Mouse (Mus musculus) MEL (cell line): ENCODE results near the gene Adipor2. TPM values are rescaled to one million over a fixed set of nuclear protein-coding genes. Genes with fewer than 3 reads are reported as not detected.
A peak's percentile ranks its signal among the peaks of the same experiment; 100 is the strongest.

Experiments
- DNase-seq: peaks from one replicate; pipeline ENCODE4 v3.0.0; 2011; ENCODE audit warnings: low read depth, low spot score
- H3K27ac ChIP-seq: 2 replicates; pipeline ENCODE4 v1.5.1; 2012; ENCODE audit warnings: low read depth, mild to moderate bottlenecking, control low read depth, low read length, moderate library complexity; ENCODE audit not compliant: control insufficient read depth
- H3K27me3 ChIP-seq, 2 experiments: fragments of 150-350 bp in 1 of 2; sonication (generic) in 1 of 2; 2 replicates each; pipeline ENCODE4 v1.6.1; 2012; ENCODE audit warnings: low read length in 2 of 2, mild to moderate bottlenecking in 2 of 2, improper control_type of control experiment in 1 of 2, moderate library complexity in 1 of 2; ENCODE audit not compliant: insufficient read depth in 2 of 2, control insufficient read depth in 1 of 2
- H3K36me3 ChIP-seq, 2 experiments: 2 replicates each; pipeline ENCODE4 v1.6.1; 2012 to 2014; ENCODE audit warnings: low read length in 2 of 2, improper control_type of control experiment in 1 of 2, inconsistent platforms in 1 of 2, mild to moderate bottlenecking in 1 of 2; ENCODE audit not compliant: insufficient read depth in 2 of 2, control insufficient read depth in 1 of 2
- H3K4me1 ChIP-seq, 2 experiments: fragments of 150-350 bp in 1 of 2; sonication (generic) in 1 of 2; 2 replicates each; pipeline ENCODE4 v1.6.1; 2012; ENCODE audit warnings: low read length in 2 of 2, improper control_type of control experiment in 1 of 2, mild to moderate bottlenecking in 1 of 2; ENCODE audit not compliant: insufficient read depth in 2 of 2, control insufficient read depth in 1 of 2
- H3K4me3 ChIP-seq, 2 experiments: fragments of 150-350 bp in 1 of 2; sonication (generic) in 1 of 2; 2 replicates each; pipeline ENCODE4 v1.5.1; 2012; ENCODE audit warnings: low read depth in 2 of 2, low read length in 2 of 2, mild to moderate bottlenecking in 2 of 2, moderate library complexity in 2 of 2, control low read depth in 1 of 2, improper control_type of control experiment in 1 of 2; ENCODE audit not compliant: control insufficient read depth in 1 of 2, insufficient read depth in 1 of 2
- H3K79me2 ChIP-seq: 2 replicates; pipeline ENCODE4 v1.6.1; 2012; ENCODE audit warnings: mild to moderate bottlenecking, low read length, moderate library complexity; ENCODE audit not compliant: control insufficient read depth, poor library complexity, insufficient read depth
- H3K9ac ChIP-seq: 2 replicates; pipeline ENCODE4 v1.6.1; 2012; ENCODE audit warnings: low read depth, mild to moderate bottlenecking, control low read depth, low read length, moderate library complexity; ENCODE audit not compliant: control insufficient read depth, poor library complexity, severe bottlenecking
- H3K9me3 ChIP-seq: fragments of 150-350 bp; sonication (generic); replicated peaks from 2 replicates; pipeline ENCODE4 v1.6.1; 2012; ENCODE audit warnings: mild to moderate bottlenecking, low read length, improper control_type of control experiment, moderate library complexity; ENCODE audit not compliant: insufficient read depth
- BHLHE40 ChIP-seq: IDR thresholded peaks from 2 replicates; pipeline ENCODE4 v1.6.1; 2012; ENCODE audit warnings: low read depth, mild to moderate bottlenecking, inconsistent platforms, low read length, improper control_type of control experiment, borderline replicate concordance
- CHD2 ChIP-seq: IDR thresholded peaks from 2 replicates; pipeline ENCODE4 v1.6.1; 2011; ENCODE audit warnings: low read length, improper control_type of control experiment
- CTCF ChIP-seq, 3 experiments: IDR thresholded peaks in 2 of 3; conservative IDR thresholded peaks in 1 of 3; 2 replicates each; pipeline ENCODE4 v1.5.1; 2011 to 2012; ENCODE audit warnings: low read length in 3 of 3, low read depth in 2 of 3, mild to moderate bottlenecking in 2 of 3, improper control_type of control experiment in 1 of 3, inconsistent platforms in 1 of 3, mixed read lengths in 1 of 3, moderate library complexity in 1 of 3; ENCODE audit not compliant: control insufficient read depth in 1 of 3, insufficient read depth in 1 of 3, poor library complexity in 1 of 3, severe bottlenecking in 1 of 3
- E2F4 ChIP-seq: IDR thresholded peaks from 2 replicates; pipeline ENCODE4 v1.6.1; 2011; ENCODE audit warnings: low read depth, low read length, improper control_type of control experiment, borderline replicate concordance
- EP300 ChIP-seq, 2 experiments: IDR thresholded peaks; 2 replicates each; pipeline ENCODE4 v1.6.1; 2011; ENCODE audit warnings: improper control_type of control experiment in 2 of 2, low read length in 2 of 2, low read depth in 1 of 2, mild to moderate bottlenecking in 1 of 2
- ETS1 ChIP-seq: IDR thresholded peaks from 2 replicates; pipeline ENCODE4 v1.6.1; 2012; ENCODE audit warnings: low read depth, mild to moderate bottlenecking, inconsistent platforms, low read length, improper control_type of control experiment, moderate library complexity
- GABPA ChIP-seq: IDR thresholded peaks from 2 replicates; pipeline ENCODE4 v1.6.1; 2012; ENCODE audit warnings: low read depth, mild to moderate bottlenecking, inconsistent platforms, low read length, improper control_type of control experiment, moderate library complexity
- GATA1 ChIP-seq: IDR thresholded peaks from 2 replicates; pipeline ENCODE4 v1.6.1; 2011; ENCODE audit warnings: low read depth, low read length, improper control_type of control experiment
- MAX ChIP-seq: IDR thresholded peaks from 2 replicates; pipeline ENCODE4 v1.6.1; 2011; ENCODE audit warnings: low read length, improper control_type of control experiment
- MXI1 ChIP-seq: IDR thresholded peaks from 2 replicates; pipeline ENCODE4 v1.6.1; 2011; ENCODE audit warnings: mild to moderate bottlenecking, low read depth, low read length, improper control_type of control experiment
- MYB ChIP-seq: IDR thresholded peaks from 2 replicates; pipeline ENCODE4 v1.6.1; 2011; ENCODE audit warnings: mild to moderate bottlenecking, low read depth, low read length, improper control_type of control experiment
- MYC ChIP-seq: IDR thresholded peaks from 2 replicates; pipeline ENCODE4 v1.6.1; 2011; ENCODE audit warnings: low read depth, mild to moderate bottlenecking, low read length, improper control_type of control experiment, moderate library complexity
- NRF1 ChIP-seq: IDR thresholded peaks from 2 replicates; pipeline ENCODE4 v1.6.1; 2014; ENCODE audit warnings: low read depth, mild to moderate bottlenecking, inconsistent platforms, low read length, improper control_type of control experiment, moderate library complexity; ENCODE audit not compliant: poor library complexity, insufficient read depth, severe bottlenecking
- POLR2A ChIP-seq, 2 experiments: IDR thresholded peaks; 2 replicates each; pipeline ENCODE4 v1.6.1; 2011 to 2012; ENCODE audit warnings: low read length in 2 of 2, mild to moderate bottlenecking in 2 of 2, control low read depth in 1 of 2, improper control_type of control experiment in 1 of 2, low read depth in 1 of 2, moderate library complexity in 1 of 2; ENCODE audit not compliant: control insufficient read depth in 1 of 2, insufficient read depth in 1 of 2, poor library complexity in 1 of 2
- POLR2AphosphoS2 ChIP-seq: IDR thresholded peaks from 2 replicates; pipeline ENCODE4 v1.6.1; 2011; ENCODE audit warnings: low read length, improper control_type of control experiment
- POLR2AphosphoS5 ChIP-seq: IDR thresholded peaks from 2 replicates; pipeline ENCODE4 v1.6.1; 2012; ENCODE audit warnings: low read depth, borderline replicate concordance, mild to moderate bottlenecking, inconsistent platforms, low read length, moderate library complexity, mixed read lengths
- RAD21 ChIP-seq: IDR thresholded peaks from 2 replicates; pipeline ENCODE4 v1.6.1; 2011; ENCODE audit warnings: mild to moderate bottlenecking, low read depth, low read length, improper control_type of control experiment
- RCOR1 ChIP-seq: IDR thresholded peaks from 2 replicates; pipeline ENCODE4 v1.6.1; 2012; ENCODE audit warnings: low read depth, mild to moderate bottlenecking, inconsistent platforms, low read length, improper control_type of control experiment
- SMC3 ChIP-seq: IDR thresholded peaks from 2 replicates; pipeline ENCODE4 v1.6.1; 2011; ENCODE audit warnings: low read depth, low read length, improper control_type of control experiment
- TBP ChIP-seq: IDR thresholded peaks from 2 replicates; pipeline ENCODE4 v1.8.0; 2011; ENCODE audit warnings: low read depth, low read length, improper control_type of control experiment
- USF2 ChIP-seq, 2 experiments: IDR thresholded peaks; 2 replicates each; pipeline ENCODE4 v1.6.1; 2011 to 2012; ENCODE audit warnings: improper control_type of control experiment in 2 of 2, low read length in 2 of 2, borderline replicate concordance in 1 of 2, inconsistent platforms in 1 of 2, low read depth in 1 of 2, mild to moderate bottlenecking in 1 of 2; ENCODE audit not compliant: insufficient read depth in 1 of 2
- ZC3H11A ChIP-seq: IDR thresholded peaks from 2 replicates; pipeline ENCODE4 v1.6.1; 2012; ENCODE audit warnings: low read depth, mild to moderate bottlenecking, inconsistent platforms, low read length, improper control_type of control experiment
- polyA plus RNA-seq, 2 experiments: library from polyadenylated mRNA; stranded (reverse) in 1 of 2; unstranded in 1 of 2; fragments of >175 nt in 1 of 2; fragments of >200 nt in 1 of 2; gene quantifications; 2 replicates each; pipeline versions ENCODE4 v1.2.1 to v1.2.4; 2012; ENCODE audit warnings: low replicate concordance in 2 of 2, low read depth in 1 of 2; ENCODE audit not compliant: insufficient read length in 2 of 2, insufficient read depth in 1 of 2, missing spikeins in 1 of 2
- total RNA-seq: library from RNA; depleted of rRNA; stranded (reverse); fragments of 300-350 nt; gene quantifications from 2 replicates; pipeline ENCODE4 v1.2.3, GENCODE M21; 2012

The Adipor2 gene
- total and polyA plus RNA-seq, 3 experiments = 37.6 to 41.3 TPM; not detected in 1

- no peak for TF ChIP-seq NRF1
- no peak for TF ChIP-seq MYC
- TF ChIP-seq ETS1 = peak; percentile 65
- peak; percentile 38 to 58; a peak in 2 of 4 replicates for TF ChIP-seq EP300 (IDR thresholded peaks at IDR 0.05; ENCODE audit: low read depth in 1 of 2, low read length in 2 of 2)
Observed at GRCm38 (mm10) chr6:119450965-119451943, 33.8 kb upstream of the Adipor2 start (continued).

- Histone ChIP-seq H3K9ac (no peak overlapping the region), H3K4me1 (no peaks in the 10 kb centered on the region), H3K27me3 (no peaks in the 10 kb centered on the region), H3K27ac (no peak overlapping the region), H3K79me2 (no peaks in the 10 kb centered on the region), H3K9me3 (no peaks in the 10 kb centered on the region), H3K36me3 (no peaks in the 10 kb centered on the region), H3K4me3 (no peak overlapping the region)
- TF ChIP-seq RAD21 = peak; percentile 7
- no peak for TF ChIP-seq GABPA
- TF ChIP-seq CTCF (IDR thresholded peaks at IDR 0.05 in 2 of 3, conservative IDR thresholded peaks at IDR 0.05 in 1 of 3; ENCODE audit: control insufficient read depth in 1 of 3, insufficient read depth in 1 of 3, low read depth in 2 of 3, low read length in 3 of 3, poor library complexity in 1 of 3, severe bottlenecking in 1 of 3) = peak in 2 of 3 experiments; percentile 12 to 23; a peak in 2 of 6 replicates
- no peak for DNase-seq
Observed at GRCm38 (mm10) chr6:119449060-119449499, 31.6 kb upstream of the Adipor2 start.

GRCm38 (mm10) chr6:119448321-119449059, 31.0 kb upstream of the Adipor2 start:
- no peak overlapping the region for H3K9ac ChIP-seq
- H3K9me3 ChIP-seq = no peaks in the 10 kb centered on the region
- TF ChIP-seq SMC3 = no peak
- no peak for TF ChIP-seq POLR2AphosphoS5
- TF ChIP-seq GABPA = no peak
- TF ChIP-seq MYC = no peak
- no peak for TF ChIP-seq CHD2
- no peak for TF ChIP-seq E2F4
- no peak for TF ChIP-seq TBP
- TF ChIP-seq POLR2AphosphoS2 = no peak
- no peak for TF ChIP-seq MXI1
- no peak for TF ChIP-seq POLR2A (IDR thresholded peaks at IDR 0.05; ENCODE audit: control insufficient read depth in 1 of 2, insufficient read depth in 1 of 2, low read depth in 1 of 2, low read length in 2 of 2, poor library complexity in 1 of 2)
- no peak for TF ChIP-seq MYB
- no peak for TF ChIP-seq BHLHE40
- no peak for TF ChIP-seq RCOR1
- no peak for TF ChIP-seq USF2 (IDR thresholded peaks at IDR 0.05; ENCODE audit: borderline replicate concordance in 1 of 2, insufficient read depth in 1 of 2, low read depth in 1 of 2, low read length in 2 of 2)
- TF ChIP-seq MAX = no peak
- TF ChIP-seq GATA1 = no peak
- no peak for TF ChIP-seq EP300 (IDR thresholded peaks at IDR 0.05; ENCODE audit: low read depth in 1 of 2, low read length in 2 of 2)
- no peak for TF ChIP-seq RAD21
- TF ChIP-seq ZC3H11A = no peak
- H3K4me1 ChIP-seq = no peaks in the 10 kb centered on the region
- H3K27ac ChIP-seq = no peak overlapping the region
- no peak for DNase-seq
- no peaks in the 10 kb centered on the region for H3K79me2 ChIP-seq
- no peaks in the 10 kb centered on the region for H3K36me3 ChIP-seq
- no peak overlapping the region for H3K4me3 ChIP-seq
- no peaks in the 10 kb centered on the region for H3K27me3 ChIP-seq
